Mouse (Mus musculus): ENCODE data around the gene Bex3. TPM values are rescaled to one million over a fixed set of nuclear protein-coding genes. Genes with fewer than 3 reads are reported as not detected.
"Not testable (repeated sequence)": the region's sequence is repeated elsewhere in the genome, so short reads cannot be mapped to it uniquely, and the experiment has no call there.

The Bex3 gene
- 10 to 100 TPM in 1 of 4 experiments, 1 to 10 TPM in 3; 3.8 to 10.3 (median 6.9) TPM for total RNA-seq (2022)

DNA sequence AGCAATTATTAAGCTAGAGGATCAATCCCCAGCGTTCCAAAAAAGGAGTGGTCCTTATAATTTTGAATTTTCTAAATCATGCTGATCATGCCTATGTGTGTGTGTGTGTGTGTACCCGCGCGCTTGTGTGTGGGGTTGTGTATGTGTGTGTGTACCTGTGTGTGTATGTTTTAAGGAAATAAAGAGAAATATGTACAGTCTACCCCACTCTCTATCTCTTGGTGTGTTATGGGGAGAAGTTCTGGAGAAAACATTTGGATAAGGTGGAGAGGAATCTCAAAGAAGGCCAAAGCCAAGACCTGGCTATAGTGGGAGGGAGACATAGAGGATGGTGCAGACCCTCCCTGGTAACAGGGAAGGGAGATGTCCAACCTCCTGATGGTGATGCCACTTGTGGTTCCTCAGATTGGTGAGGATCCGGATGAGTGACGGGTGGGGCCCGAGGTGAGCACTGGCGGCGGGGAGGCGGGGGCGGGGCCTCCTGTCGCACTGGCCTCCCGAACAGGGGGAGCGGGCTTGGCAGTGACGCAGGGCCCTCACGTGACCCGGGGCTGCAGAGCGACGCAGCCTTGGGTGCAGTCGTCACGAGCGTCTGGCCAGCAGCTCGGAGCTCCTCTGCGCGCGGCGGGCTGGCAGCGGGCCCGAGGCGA is at the start of gene Bex3:
Gene Bex3 (plus strand): TSS at position 511 of the 650 bp plus-strand sequence.
- DNase-seq (ENCODE audit: low spot score) = not testable (repeated sequence)

- DNase-seq (ENCODE audit: low spot score) = no peak
Measured at GRCm38 (mm10) chrX:136223714-136224113, 46.3 kb upstream of the Bex3 start.

DNA sequence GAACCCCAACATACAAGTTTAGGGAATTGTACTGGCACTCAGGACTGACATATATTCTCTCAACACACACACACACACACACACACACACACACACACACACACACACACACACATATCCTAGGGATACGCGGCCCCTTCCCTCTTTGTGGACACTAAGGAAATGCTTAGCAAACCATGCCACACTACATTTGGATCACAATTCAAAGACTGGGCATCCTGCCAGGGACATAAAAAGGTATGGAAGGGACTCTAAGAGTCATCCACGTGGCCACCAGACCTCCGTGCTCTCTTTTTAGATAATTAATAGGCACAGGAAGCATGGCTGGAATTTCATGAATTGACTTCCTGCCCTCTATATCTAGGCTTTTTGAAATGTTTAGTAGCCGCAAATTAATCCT is 42.3 kb upstream of the Bex3 start:
- no peak for DNase-seq (ENCODE audit: low spot score)

DNA sequence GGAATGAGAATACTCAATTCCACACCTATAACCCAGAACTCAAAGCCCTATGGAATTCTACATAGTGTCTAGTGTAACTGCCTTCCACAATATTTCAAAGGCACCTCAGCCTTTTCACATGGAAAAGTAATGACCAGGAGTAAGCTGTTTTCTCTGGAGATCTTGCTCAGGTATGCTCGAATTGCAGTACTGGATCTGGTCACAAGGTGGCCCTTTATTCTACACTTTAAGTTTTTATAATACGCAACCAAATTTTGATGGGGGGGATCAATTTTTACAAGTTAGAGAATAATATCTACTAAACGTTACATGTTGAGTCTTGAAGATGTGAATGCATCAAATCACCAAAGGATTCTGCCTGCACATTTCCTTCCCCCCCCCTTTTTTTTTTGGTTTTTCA is 31.9 kb upstream of the Bex3 start:
- DNase-seq (ENCODE audit: low spot score) = peak; percentile 11

- no peak for DNase-seq (ENCODE audit: low spot score)
Measured at GRCm38 (mm10) chrX:136243181-136243580, 26.9 kb upstream of the Bex3 start.

GRCm38 (mm10) chrX:136244574-136245229 is 25.4 kb upstream of the Bex3 start, which contains the start of gene Tceal9:
Tceal9 (plus strand) TSS chrX:136245079.
- DNase-seq (ENCODE audit: low spot score) = peak; percentile 70

DNA sequence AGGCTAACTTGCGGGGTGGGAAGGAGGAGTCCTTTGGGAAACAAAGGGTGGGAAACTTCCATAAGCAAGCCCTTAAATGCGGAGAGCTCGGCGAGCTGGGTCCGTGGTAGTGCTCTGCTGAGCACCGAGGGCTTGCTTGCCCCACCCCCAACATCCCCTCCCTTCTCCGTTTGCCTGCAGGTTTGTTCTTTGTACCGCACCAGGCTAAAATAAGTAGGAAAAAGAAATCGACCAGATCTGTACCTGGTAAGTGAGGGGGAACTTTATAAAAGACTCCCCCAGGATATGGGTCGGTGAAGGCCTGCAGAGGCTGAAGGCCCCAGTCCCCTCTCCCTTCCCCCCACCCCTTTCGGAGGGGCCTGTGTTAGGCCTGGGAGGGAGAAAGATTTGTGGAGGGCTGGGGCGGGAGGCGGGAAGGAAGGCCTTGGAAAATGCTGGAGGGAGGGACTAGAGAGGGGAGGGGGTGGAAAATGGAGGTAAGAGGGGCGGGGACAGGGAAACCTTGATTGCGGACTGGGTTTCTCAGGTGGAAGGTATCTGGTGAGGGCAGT is 24.5 kb upstream of the Bex3 start:
- peak; percentile 4 for DNase-seq (ENCODE audit: low spot score)

GRCm38 (mm10) chrX:136248811-136249210 is 21.2 kb upstream of the Bex3 start:
- DNase-seq (ENCODE audit: low spot score) = no peak

- no peak for DNase-seq (ENCODE audit: low spot score)
Measured at GRCm38 (mm10) chrX:136249671-136250070, 20.4 kb upstream of the Bex3 start.

DNA sequence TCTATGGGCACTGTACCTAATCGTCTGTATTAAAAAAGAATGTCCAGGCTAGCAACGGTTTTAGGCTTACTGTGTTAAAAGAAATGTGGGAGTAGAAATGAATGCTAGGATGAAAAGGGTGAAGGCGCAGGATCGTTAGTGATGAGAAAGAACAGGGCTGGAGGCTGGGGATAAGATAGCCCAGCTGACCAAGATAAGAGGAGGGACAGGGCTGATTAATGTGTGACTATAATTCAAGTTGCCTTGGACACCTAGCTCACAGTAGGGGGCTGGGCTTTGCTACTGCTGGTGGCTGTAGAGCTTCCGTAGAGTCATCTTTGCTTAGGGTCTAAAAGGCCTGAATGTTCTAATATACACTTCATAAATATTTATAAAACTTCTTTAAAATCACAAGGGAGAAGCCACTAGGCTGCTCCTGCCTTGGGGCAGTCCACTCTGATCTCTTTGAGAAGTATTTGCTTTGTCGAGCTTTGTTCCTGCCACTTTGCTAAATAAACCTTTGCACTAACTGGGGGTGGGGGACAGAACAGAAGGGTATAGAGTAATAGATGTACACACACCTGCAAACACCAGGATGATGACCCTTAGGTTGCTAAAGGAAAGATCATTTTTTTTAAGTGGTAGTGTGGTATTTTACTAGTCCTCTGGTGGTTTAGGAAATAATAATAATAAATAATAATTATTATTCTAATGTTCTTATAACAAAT is 17.9 kb upstream of the Bex3 start:
- no peak for DNase-seq (ENCODE audit: low spot score)

GRCm38 (mm10) chrX:136267720-136268119 is 2.3 kb upstream of the Bex3 start:
- no peak for DNase-seq (ENCODE audit: low spot score)

DNA sequence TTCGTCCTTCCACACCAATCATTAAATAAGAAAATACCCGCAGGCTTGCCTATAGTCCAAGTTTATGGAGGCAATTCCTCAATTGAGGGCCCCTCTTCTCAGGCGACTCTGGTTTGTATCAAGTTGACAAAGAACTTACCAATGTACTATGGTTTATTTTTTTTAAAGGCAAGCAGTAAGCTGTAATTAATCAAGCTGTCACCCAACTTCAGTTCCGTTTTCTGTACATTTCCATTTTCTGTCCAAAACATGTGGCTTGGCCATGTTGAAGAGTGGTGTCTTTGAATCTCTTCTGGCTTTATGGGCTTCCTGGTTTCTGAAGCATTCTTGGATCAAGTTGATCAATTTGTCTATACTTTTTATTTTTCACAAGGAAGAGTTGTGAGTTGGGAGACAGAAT is 1.9 kb upstream of the Bex3 start:
- DNase-seq (ENCODE audit: low spot score) = no peak

DNA sequence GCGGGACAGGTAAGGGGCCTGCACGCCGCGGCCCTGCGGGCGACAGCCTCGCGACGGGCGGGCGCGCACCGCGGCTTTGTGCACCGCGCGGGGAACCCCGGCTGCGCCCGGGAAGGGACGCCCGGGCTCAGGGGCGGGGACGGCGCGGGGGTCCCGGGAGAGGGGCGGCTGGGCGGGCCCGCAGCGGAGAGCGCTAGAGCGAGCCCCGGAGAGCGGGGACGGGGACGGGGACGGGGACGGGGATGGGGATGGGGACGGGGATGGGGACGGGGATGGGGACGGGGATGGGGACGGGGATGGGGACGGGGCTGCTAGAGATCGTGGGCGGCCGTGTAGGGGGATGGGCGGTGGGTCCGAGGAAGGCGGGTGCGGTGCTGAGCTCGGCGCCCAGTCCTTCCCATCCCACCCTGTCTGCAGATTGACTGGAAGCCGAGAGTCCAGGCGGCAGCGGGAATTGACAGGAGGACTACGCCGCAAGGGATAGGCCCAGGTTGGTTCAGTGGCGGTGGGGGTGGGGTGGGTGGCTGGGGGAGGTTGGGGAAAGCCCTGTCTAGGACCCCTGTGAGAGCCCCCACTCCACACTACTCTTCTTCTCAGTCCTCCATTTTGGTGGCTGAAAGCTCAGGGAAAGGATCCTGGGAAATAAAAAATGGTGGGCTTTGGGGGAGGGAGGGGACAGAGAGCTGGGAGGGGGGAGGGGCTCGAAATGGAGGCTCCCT is 499 bp downstream of the Bex3 start:
- not testable (repeated sequence) for DNase-seq (ENCODE audit: low spot score)

DNA sequence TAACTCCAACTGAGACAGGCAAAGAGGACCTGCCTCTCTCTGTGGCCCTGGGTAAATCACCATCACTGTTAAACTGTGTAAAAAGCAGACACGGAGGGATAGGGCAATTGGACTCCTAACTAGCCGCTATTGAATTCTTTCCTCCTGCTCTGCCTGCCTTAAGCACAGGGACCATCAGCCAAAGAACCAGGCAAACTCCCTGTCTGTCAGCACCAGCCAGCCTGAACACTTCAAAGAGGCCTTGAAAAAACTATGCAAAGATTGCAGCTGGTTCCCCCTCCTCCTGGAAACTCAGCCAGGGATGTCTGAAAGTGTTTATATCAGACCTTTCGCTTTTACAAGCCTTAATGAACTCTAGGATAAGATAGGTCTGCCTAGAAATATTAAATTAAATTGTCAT is 4.5 kb downstream of the Bex3 start:
- DNase-seq (ENCODE audit: low spot score) = no peak

DNA sequence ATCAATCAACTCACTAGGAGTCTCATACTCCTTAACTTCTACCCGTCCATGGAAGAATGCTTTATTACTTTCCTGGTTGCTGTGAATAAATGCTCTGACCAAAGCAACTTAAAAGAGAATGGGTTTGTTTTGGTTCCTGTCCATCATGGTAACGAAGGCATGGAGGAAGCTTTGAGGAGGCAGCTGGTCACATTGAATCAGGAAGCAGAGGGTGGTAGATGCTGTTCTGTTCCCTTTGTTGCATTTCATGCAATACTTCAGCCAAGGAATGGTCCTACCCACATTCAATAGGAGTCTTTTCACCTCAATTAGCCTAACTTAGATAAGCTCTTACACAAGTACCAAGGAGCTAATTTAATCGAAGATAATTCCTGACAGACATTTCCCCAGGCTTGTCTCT is 5.3 kb downstream of the Bex3 start:
- DNase-seq (ENCODE audit: low spot score) = no peak

- DNase-seq (ENCODE audit: low spot score) = no peak
Measured at GRCm38 (mm10) chrX:136277577-136277976, 7.5 kb downstream of the Bex3 start.

DNA sequence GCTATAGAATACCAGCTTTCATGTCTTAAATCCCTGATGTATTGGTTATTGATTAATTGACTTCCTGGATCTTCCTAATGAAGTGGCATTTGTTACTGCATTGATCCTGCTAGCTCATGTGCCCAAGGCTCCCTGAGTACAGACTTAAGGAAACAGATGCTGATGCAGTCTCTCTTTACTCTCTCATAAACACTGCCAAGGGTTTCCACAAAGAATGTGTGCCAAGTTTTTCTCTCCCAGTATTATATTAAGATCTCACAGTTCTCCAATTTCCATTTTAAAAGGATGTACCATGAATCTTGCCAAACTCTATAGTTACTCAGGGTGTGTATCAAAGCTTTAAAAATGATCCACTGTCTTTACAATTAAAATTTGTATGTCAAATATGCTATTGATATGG is 8.3 kb downstream of the Bex3 start:
- DNase-seq (ENCODE audit: low spot score) = no peak

DNA sequence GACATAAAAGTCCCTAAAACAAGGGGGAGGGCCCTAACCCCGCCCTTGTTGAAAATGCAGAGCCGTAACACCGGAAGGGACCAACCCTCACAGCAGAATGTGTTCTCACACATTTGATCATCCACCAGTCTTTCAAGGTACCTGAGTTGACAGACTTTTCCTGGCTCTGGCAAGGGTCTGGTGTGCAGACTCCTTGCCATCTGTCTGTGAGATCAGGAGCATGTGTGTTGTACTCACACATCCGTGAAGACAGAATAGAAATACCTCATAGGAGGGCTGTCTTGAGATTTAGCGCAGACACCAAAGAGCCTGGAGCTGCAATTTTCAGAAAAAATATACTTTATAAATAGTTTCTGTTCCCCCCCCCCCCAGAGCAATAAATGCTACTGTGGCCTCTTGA is 9.4 kb downstream of the Bex3 start:
- no peak for DNase-seq (ENCODE audit: low spot score)

GRCm38 (mm10) chrX:136290817-136291281 is 20.8 kb downstream of the Bex3 start:
- DNase-seq (ENCODE audit: low spot score) = no peak

DNA sequence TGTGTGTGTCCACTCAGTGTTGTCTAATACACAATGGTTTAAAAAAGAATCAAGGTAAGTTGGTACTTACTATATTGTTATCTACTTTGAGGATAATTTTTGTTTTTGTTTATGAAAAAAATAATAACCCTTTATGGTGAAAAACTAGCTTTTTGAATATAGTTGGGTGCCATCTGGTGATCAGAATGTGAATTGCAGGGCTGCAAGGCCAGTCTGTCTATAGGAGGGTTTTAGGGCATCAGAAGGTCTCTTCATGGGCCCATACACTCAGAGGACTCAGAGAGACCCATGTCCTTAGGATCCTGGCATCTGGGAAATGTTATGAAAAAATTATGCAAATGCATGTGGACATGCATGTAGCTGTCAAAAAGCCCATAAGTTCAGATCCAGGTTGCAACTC is 34.2 kb downstream of the Bex3 start:
- peak; percentile 11 for DNase-seq (ENCODE audit: low spot score)

DNA sequence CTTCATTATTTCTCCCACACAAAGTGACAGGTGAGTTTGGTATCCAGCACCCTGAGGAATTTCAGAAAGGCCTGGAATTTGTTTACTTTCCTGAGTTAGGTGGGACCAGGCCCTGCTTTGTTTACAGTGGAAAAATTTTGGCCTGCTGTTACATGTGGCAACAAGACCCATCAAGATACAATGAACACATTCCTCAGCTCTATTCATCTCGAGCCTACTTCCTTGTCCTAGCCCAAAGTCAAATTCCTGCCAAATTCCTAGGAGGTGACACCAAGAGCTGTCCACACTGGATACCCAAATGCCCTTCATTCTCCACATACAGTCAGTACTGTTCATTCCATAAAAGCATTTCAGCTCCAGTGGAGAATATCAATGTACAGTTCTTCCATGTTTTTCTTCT is 36.1 kb downstream of the Bex3 start:
- DNase-seq (ENCODE audit: low spot score) = no peak

DNA sequence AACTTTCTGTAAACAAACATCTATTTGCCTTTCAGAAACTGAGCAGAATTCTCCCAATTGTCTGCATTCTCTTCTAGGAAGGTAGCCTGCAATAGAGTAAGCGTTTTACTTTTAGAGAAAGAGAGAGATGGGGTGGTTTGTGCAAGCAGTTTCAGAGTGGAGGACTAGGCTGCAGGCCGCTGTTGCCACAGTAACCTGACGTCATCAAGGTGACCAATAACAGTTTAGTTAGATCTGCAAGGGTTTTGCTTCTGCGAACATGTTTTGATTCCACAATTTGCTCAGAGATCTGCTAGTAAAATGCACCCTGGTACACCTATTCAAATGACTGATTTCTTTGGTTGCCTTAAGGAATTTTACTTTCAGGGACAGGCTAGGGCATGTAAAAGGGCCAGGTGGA is 43.2 kb downstream of the Bex3 start:
- DNase-seq (ENCODE audit: low spot score) = no peak
